Mouse (Mus musculus) thymus, adult 2 months (tissue): Measurements from ENCODE around the gene Pld6. TPM values are rescaled to one million over a fixed set of nuclear protein-coding genes. Genes with fewer than 3 reads are reported as not detected.
A peak's percentile ranks its signal among the peaks of the same experiment; 100 is the strongest.

Experiments
- DNase-seq: peaks from one replicate; pipeline ENCODE4 v3.0.0; 2021
- H3K27ac ChIP-seq: fragments of 200-500 bp; 2 replicates; pipeline ENCODE4 v1.5.1; 2012; ENCODE audit warnings: low read length, control low read depth; ENCODE audit not compliant: control insufficient read depth, insufficient read depth
- H3K27me3 ChIP-seq: fragments of 200-500 bp; 2 replicates; pipeline ENCODE4 v1.6.1; 2012; ENCODE audit warnings: mild to moderate bottlenecking, low read length, moderate library complexity, mixed read lengths; ENCODE audit not compliant: control insufficient read depth, insufficient read depth
- H3K36me3 ChIP-seq: fragments of 200-500 bp; 2 replicates; pipeline ENCODE4 v1.6.1; 2012; ENCODE audit warnings: mild to moderate bottlenecking, low read length, moderate library complexity; ENCODE audit not compliant: control insufficient read depth, insufficient read depth
- H3K4me1 ChIP-seq: fragments of 200-500 bp; replicated peaks from 2 replicates; pipeline ENCODE4 v1.6.1; 2012; ENCODE audit warnings: low read length; ENCODE audit not compliant: control insufficient read depth, insufficient read depth
- H3K4me3 ChIP-seq: fragments of 200-500 bp; 2 replicates; pipeline ENCODE4 v1.5.1; 2012; ENCODE audit warnings: mild to moderate bottlenecking, low read length, control low read depth, moderate library complexity; ENCODE audit not compliant: control insufficient read depth, insufficient read depth
- CTCF ChIP-seq: fragments of 200-500 bp; IDR thresholded peaks from 2 replicates; pipeline ENCODE4 v1.5.1; 2012; ENCODE audit warnings: mild to moderate bottlenecking, control low read depth, low read length, moderate library complexity, borderline replicate concordance; ENCODE audit not compliant: control insufficient read depth, poor library complexity, insufficient read depth; ENCODE audit errors: extremely low read depth
- POLR2A ChIP-seq: fragments of 200-500 bp; IDR thresholded peaks from 2 replicates; pipeline ENCODE4 v1.6.1; 2012; ENCODE audit warnings: mild to moderate bottlenecking, low read length, control low read depth, moderate library complexity; ENCODE audit not compliant: control insufficient read depth, poor library complexity, insufficient read depth; ENCODE audit errors: extremely low read depth
- WGBS: fragments of 180-500 bp; shearing (Covaris S2); methylation state at CpG from one replicate; pipeline ENCODE4 v1.1.7; 2018; 5-methylcytosine and 5-hydroxymethylcytosine counted together
- polyA plus RNA-seq: library from polyadenylated mRNA; depleted of rRNA; stranded (reverse); fragments of >200 nt; gene quantifications from 2 replicates; pipeline ENCODE4 v1.2.3, GENCODE M21; 2012

Pld6 gene
- polyA plus RNA-seq, 1 experiment: 2.0 TPM

- Histone ChIP-seq H3K27me3 (no peaks in the 10 kb centered on the region), H3K36me3 (peaks cover 9% of the 10 kb centered on the region; the same call in 1 of the 2 replicates), H3K27ac (no peak overlapping the region), H3K4me1 (peaks cover 6% of the 10 kb centered on the region), H3K4me3 (no peak overlapping the region)
- 88% methylated on average over 4 of the region's 4 CpGs for WGBS
- TF ChIP-seq POLR2A: no peak
- no peak for TF ChIP-seq CTCF
- DNase-seq: no peak
Measured at GRCm38 (mm10) chr11:59811211-59811610, 23.8 kb upstream of the Pld6 start.

DNA sequence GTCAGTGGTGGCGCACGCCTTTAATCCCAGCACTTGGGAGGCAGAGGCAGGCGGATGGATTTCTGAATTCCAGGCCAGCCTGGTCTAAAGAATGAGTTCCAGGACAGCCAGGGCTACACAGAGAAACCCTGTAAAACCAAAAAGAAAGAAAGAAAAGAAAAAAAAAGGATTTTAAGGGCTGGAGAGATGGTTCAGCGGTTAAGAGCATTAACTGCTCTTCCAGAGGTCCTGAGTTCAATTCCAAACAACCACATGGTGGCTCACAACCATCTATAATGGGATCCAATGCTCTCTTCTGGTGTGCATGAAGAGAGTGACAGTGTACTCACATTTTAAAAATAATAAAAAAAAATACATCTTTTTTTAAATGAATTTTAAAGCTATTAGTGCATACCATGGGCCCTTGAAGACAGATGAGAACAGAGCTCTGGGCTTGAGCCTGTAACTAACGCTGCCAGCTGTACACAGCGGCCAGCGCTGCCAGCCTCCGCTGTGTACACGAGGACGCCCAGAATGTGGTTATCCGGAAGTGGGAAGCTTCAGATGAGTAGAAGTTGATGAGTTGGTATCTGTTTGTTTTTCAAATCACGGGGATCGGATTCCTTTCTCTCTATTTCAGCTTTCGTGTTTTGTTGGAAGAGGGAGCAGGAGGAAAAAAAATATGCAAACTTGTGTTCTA lies 23.2 kb upstream of the Pld6 start:
- no peaks in the 10 kb centered on the region for H3K27me3 ChIP-seq
- peak overlapping the region; percentile 30; the same call in 1 of the 2 replicates for H3K27ac ChIP-seq
- peaks cover 9% of the 10 kb centered on the region; the same call in 1 of the 2 replicates for H3K36me3 ChIP-seq
- TF ChIP-seq POLR2A (no peak), CTCF (no peak)
- peak overlapping the region; percentile 89 for H3K4me3 ChIP-seq
- no peak for DNase-seq
- peaks cover 6% of the 10 kb centered on the region for H3K4me1 ChIP-seq
- 63% methylated on average over 14 of the region's 14 CpGs for WGBS

DNA sequence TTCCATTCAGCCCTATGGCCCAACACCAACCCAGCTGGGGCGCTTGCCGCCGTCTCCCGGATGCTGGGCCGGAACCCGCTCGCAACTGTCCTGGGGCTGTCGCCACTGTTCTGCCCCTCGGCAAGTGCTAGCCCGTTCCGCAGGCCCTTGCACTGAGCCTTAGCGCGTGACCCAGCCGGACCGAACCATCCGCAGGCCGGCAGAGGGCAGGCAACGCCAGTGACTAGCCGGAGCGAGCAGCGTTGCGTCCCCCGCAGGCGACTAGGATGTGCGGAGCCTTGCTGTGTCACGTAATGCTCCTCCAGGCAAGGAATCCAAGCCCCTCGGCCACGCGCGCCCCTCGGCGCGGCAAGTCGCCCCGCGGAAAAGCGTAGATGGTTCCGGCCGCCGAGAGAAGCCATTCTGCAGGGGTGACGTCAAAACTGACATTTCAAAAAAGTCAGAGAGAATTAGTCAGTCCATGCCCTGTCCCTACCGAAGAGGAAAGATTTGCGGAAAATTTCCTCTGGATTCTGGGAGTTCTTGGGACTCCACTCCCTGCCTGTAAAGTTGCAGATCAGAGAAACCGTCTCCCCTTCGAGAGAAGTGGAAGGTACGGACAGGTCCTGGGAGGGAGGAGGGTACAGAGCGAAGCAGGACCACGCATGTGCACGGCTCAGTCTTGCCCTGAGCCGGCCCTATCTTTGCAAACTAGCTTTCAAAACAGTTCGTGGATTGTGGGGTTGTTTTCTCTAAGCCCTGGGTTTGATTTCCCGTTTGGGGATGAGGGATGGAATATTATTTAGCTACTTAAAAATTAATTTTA lies 22.4 kb upstream of the Pld6 start, which contains the start of gene Flcn:
TSS of gene Flcn (minus strand) at position 347 of the 805 bp plus-strand sequence.
- Histone ChIP-seq H3K4me3 (peak within 1 kb of the TSS; percentile 89), H3K4me1 (peaks cover 6% of the 10 kb centered on the region), H3K27me3 (no peaks in the 10 kb centered on the region), H3K27ac (peak within 1 kb of the TSS; percentile 83), H3K36me3 (peaks cover 9% of the 10 kb centered on the region)
- DNase-seq: peak; percentile 80
- no peak for TF ChIP-seq CTCF
- TF ChIP-seq POLR2A: peak; percentile 61; the same call in 1 of the 2 replicates
- WGBS: under 1% methylated on average over 52 of the region's 52 CpGs

DNA sequence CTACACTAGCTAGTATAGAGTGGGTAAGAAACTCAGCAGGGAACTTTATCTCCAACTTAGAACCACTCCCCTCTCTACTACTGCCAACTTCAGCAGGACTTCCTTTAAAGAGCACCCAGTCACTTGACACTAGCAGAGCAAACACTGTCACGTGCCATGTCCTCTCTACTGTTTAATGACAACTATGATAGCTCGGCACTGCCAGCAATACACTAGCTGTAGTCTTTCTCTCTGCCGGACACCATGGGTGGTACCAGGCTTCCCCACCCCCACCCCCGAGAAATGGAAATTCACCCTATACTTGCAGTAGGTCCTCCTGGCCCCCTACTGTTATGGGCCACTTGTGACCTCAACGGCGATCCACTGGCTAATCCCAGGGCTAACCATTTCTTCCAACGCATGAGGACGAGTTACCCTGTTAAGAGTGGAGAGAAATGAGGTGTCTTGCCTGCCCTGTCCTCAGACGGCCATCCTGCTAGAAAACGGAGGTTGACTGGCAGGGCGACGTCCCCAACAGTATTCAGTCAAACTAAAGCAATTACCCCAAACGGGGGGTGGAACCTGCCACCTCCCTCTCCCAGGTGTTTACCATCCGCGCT lies 21.7 kb upstream of the Pld6 start:
- H3K4me1 ChIP-seq: peaks cover 6% of the 10 kb centered on the region
- H3K4me3 ChIP-seq: peak overlapping the region; percentile 89
- DNase-seq: no peak
- TF ChIP-seq CTCF (no peak), POLR2A (no peak)
- WGBS: 0% methylated on average over 15 of the region's 15 CpGs
- H3K36me3 ChIP-seq: peaks cover 15% of the 10 kb centered on the region
- H3K27ac ChIP-seq: peak overlapping the region; percentile 83
- H3K27me3 ChIP-seq: no peaks in the 10 kb centered on the region

- no peak for DNase-seq
- 78% methylated on average over 14 of the region's 14 CpGs for WGBS
- Histone ChIP-seq H3K4me3 (peak overlapping the region; percentile 1; the same call in 1 of the 2 replicates), H3K4me1 (peaks cover 6% of the 10 kb centered on the region), H3K36me3 (peaks cover 18% of the 10 kb centered on the region), H3K27me3 (no peaks in the 10 kb centered on the region), H3K27ac (no peak overlapping the region; the same call in 1 of the 2 replicates)
- TF ChIP-seq CTCF (no peak), POLR2A (no peak)
Measured at GRCm38 (mm10) chr11:59808170-59808960, 20.9 kb upstream of the Pld6 start.

GRCm38 (mm10) chr11:59805656-59806055 lies 18.2 kb upstream of the Pld6 start:
- TF ChIP-seq POLR2A: no peak
- TF ChIP-seq CTCF: no peak
- Histone ChIP-seq H3K27me3 (no peaks in the 10 kb centered on the region), H3K27ac (no peak overlapping the region), H3K4me3 (no peak overlapping the region), H3K36me3 (peaks cover 37% of the 10 kb centered on the region), H3K4me1 (peaks cover 6% of the 10 kb centered on the region)
- no peak for DNase-seq
- WGBS: 92% methylated on average over 2 of the region's 2 CpGs
